Mouse (Mus musculus): ENCODE results near the gene Slc30a2. TPM values are rescaled to one million over a fixed set of nuclear protein-coding genes. Genes with fewer than 3 reads are reported as not detected.
A peak's percentile ranks its signal among the peaks of the same experiment; 100 is the strongest.

Slc30a2 gene
- total RNA-seq, 2 experiments from 2014 or later, result 0.30 to 0.72 TPM

DNA sequence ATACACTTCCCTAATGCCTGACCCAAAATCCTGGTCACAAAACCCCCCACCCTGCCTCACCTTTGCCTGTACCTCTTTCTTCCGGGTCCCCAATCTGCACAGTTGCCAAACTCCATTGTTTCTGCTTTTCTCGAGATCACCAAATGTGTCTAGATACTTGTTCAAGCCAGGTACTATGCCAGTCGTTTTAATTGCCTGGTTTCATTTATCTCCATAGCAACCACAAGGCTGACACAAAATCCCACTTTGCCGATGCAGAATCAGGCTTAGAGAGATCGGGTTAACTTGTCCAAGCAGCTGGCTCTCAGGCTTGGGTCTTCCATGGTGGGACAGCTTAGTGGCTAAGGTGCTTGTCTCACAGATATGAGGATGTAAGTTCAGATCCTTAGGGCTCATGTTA is 57.2 kb downstream of the Slc30a2 start:
- no peak for DNase-seq

DNA sequence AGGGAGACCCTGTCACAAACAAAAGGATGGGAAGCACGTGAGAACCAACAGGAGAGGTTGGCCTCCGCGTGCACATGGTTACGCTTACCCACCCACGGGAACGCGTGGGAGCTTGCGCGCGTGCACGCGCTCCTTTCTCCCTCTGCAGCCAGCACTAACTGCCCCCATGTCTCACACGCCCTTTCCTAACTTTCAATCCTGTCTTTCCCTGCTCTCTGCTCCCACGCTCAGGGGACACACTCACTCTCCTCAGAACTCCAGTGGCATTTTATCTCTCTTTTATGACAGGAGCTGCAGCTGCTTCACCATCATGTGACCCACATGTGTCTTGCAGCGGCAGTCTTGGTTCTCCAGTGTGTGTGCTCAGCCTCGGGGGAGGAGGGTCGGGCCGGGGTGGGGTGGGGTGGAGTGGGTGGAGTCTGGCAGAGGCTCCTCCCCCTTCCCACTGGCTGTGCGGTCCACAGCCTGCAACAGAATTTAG is 58.2 kb downstream of the Slc30a2 start:
- DNase-seq, result peak; percentile 68 to 69

- DNase-seq, result no peak
Observed at GRCm38 (mm10) chr4:134401856-134402570, 59.0 kb downstream of the Slc30a2 start.

- DNase-seq, result peak; percentile 77 to 79
Observed at GRCm38 (mm10) chr4:134402571-134403262, 59.7 kb downstream of the Slc30a2 start.

DNA sequence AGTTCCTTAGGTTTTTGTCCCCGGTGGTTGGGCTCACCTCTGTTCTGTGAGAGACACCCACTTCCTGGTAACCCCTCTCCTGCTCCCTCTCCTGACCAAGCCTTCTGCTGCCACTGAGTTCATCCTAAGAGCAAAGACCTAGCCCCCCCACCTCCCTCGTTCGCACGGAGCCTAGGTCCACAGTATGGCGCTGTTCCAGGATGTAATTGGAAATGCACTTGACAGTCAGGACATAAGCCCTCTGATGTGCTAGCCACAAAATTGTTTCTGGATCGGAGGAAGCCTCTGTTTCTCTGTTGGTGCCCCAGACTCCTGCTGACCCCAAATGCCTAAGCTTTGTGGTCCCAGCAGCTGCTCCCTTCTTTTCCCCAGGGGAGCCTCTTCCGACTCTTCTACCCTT is 60.7 kb downstream of the Slc30a2 start:
- DNase-seq, result no peak

Other genes with a start within 250 kb of the Slc30a2 start
- gene Cd52, start 248.1 kb upstream of the Slc30a2 start, total RNA-seq (2021), result 10 to 100 TPM in 1 of 2 experiments, 1 to 10 TPM in 1; 5.8 to 20.9 TPM
- 1 to 10 TPM; 2.0 to 2.4 TPM for gene Ubxn11, start 240.6 kb upstream of the Slc30a2 start, total RNA-seq (2021)
- gene Sh3bgrl3, start 214.4 kb upstream of the Slc30a2 start, total RNA-seq (2021), result 10 to 100 TPM; 34.0 to 42.8 TPM
- 10 to 100 TPM; 40.4 to 41.9 TPM for gene Cep85, start 156.1 kb upstream of the Slc30a2 start, total RNA-seq (2021)
- gene Gm7534, start 140.2 kb upstream of the Slc30a2 start, total RNA-seq (2021), result not detected
- gene Catsper4, start 115.8 kb upstream of the Slc30a2 start, total RNA-seq (2021), result not detected
- 1 to 10 TPM; 3.9 to 6.3 TPM for gene Cnksr1, start 104.8 kb upstream of the Slc30a2 start, total RNA-seq (2021)
- gene E130218I03Rik, start 99.5 kb upstream of the Slc30a2 start, total RNA-seq (2021), result not detected
- 1 to 10 TPM; 3.3 to 3.6 TPM for gene Zfp593, start 97.6 kb upstream of the Slc30a2 start, total RNA-seq (2021)
- not detected for gene Gm30191, start 96.2 kb upstream of the Slc30a2 start, total RNA-seq (2021)
- 1 to 10 TPM; 5.1 to 6.3 TPM for gene Grrp1, start 89.1 kb upstream of the Slc30a2 start, total RNA-seq (2021)
- gene Pdik1l, start 55.3 kb upstream of the Slc30a2 start, total RNA-seq (2021), result 1 to 10 TPM; 4.8 to 8.0 TPM
- 100 to 1,000 TPM; 195 to 199 TPM for gene Trim63, start 28.1 kb upstream of the Slc30a2 start, total RNA-seq (2021)
- gene Extl1, start 40.7 kb downstream of the Slc30a2 start, total RNA-seq (2021), result 10 to 100 TPM; 19.7 to 19.8 TPM
- gene Pafah2, start 53.1 kb downstream of the Slc30a2 start, total RNA-seq (2021), result 1 to 10 TPM; 6.1 to 7.9 TPM
- gene Stmn1, start 125.1 kb downstream of the Slc30a2 start, total RNA-seq (2021), result 10 to 100 TPM; 21.3 to 24.5 TPM
- 10 to 100 TPM; 15.5 to 15.7 TPM for gene Paqr7, start 153.5 kb downstream of the Slc30a2 start, total RNA-seq (2021)
- under 1 TPM in 1 of 2 experiments, not detected in 1; 0.36 TPM for gene Aunip, start 167.8 kb downstream of the Slc30a2 start, total RNA-seq (2021)
- gene Mtfr1l, start 192.2 kb downstream of the Slc30a2 start, total RNA-seq (2021), result 100 to 1,000 TPM; 184 to 217 TPM
- 10 to 100 TPM; 16.8 to 17.0 TPM for gene Selenon, start 209.0 kb downstream of the Slc30a2 start, total RNA-seq (2021)